Mouse (Mus musculus) left cerebral cortex, adult 18-20 months (tissue): ENCODE measurements at regions not wholly inside any gene's neighbourhood (a gene's known extent, or its start where the extent isn't known, plus 50 kb on each side); places are given as distances from the start of the nearest gene placed in this dataset.
A peak's percentile ranks its signal among the peaks of the same experiment; 100 is the strongest.

Experiments
- DNase-seq, 2 experiments: peaks; one replicate each; pipeline ENCODE4 v3.0.0; 2021 to 2022; ENCODE audit warnings: low spot score in 2 of 2, mixed read lengths in 1 of 2

GRCm38 (mm10) chr14:83232262-83232661 is 1211.1 kb upstream of the Pcdh17 start:
- no peak for DNase-seq

- DNase-seq: peak; percentile 55 to 69
These were observed 1196.5 kb upstream of the Pcdh17 start for GRCm38 (mm10) chr14:83246891-83247290.

GRCm38 (mm10) chr14:83247405-83247804 is 1196.0 kb upstream of the Pcdh17 start:
- no peak for DNase-seq

- DNase-seq: no peak
These were observed 1190.4 kb upstream of the Pcdh17 start for GRCm38 (mm10) chr14:83252922-83253321.

GRCm38 (mm10) chr14:83302599-83302998 is 1140.8 kb upstream of the Pcdh17 start:
- no peak for DNase-seq

- no peak for DNase-seq
These were observed 1122.6 kb upstream of the Pcdh17 start for GRCm38 (mm10) chr14:83320773-83321172.

GRCm38 (mm10) chr14:83363153-83363552 is 1080.2 kb upstream of the Pcdh17 start:
- DNase-seq: no peak
